Comparison of ENCODE assay signal across 8 mouse cellular contexts in the genomic region with DNA sequence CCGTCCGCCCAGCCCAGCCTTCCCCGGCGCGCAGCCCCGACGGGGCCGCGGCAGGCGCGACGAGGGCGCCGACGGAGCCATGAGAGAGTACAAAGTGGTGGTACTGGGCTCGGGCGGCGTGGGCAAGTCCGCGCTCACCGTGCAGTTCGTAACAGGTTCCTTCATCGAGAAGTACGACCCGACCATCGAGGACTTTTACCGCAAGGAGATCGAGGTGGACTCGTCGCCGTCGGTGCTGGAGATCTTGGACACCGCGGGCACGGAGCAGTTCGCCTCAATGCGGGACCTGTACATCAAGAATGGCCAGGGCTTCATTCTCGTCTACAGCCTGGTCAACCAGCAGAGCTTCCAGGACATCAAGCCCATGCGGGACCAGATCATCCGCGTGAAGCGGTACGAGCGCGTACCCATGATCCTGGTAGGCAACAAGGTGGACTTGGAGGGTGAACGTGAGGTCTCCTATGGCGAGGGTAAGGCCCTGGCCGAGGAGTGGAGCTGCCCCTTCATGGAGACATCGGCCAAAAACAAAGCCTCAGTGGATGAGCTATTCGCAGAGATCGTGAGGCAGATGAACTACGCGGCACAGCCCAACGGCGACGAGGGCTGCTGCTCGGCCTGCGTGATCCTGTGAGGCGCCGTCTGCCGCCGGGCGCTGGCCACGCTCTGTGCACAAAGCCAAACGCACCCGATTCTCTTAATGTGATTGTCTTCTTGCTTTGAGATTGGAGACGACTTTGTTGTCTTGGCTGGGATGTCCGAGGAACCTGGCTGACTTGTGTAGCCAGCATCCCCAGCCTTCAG. TPM values are rescaled to one million over a fixed set of nuclear protein-coding genes. Genes with fewer than 3 reads are reported as not detected.
DNase-seq lines count a peak whose midpoint lies in the region; ATAC-seq and TF ChIP-seq lines count a peak whose summit lies in the region.

No protein-coding gene starts in this region.

- H3K27ac ChIP-seq in ES-Bruce4 (ENCODE audit: insufficient read depth, low read length) = no peak overlapping the region
- H3K27ac ChIP-seq in forebrain, embryonic 15.5 days (replicated peaks) = peak overlapping the region; percentile 93
- H3K27ac ChIP-seq in lung, embryonic 16.5 days (ENCODE audit: low read length) = peak overlapping the region; percentile 79
- H3K27ac ChIP-seq in olfactory bulb, adult 2 months (ENCODE audit: insufficient read depth, low read depth, low read length) = peak overlapping the region; percentile 77

- H3K4me3 ChIP-seq in ES-Bruce4 (ENCODE audit: low read depth, low read length) = peak overlapping the region; percentile 92
- H3K4me3 ChIP-seq in forebrain, embryonic 15.5 days = peak overlapping the region; percentile 90
- H3K4me3 ChIP-seq in lung, embryonic 16.5 days (ENCODE audit: low read length) = peak overlapping the region; percentile 91
- H3K4me3 ChIP-seq in olfactory bulb, adult 2 months (ENCODE audit: insufficient read depth, low read depth, low read length) = peak overlapping the region; percentile 68

- TF ChIP-seq EP300 in ES-Bruce4 (IDR thresholded peaks at IDR 0.05; ENCODE audit: insufficient read depth, low read depth, low read length) = no peak

- peak; percentile 35 for DNase-seq in cerebellum, adult 11 months
- DNase-seq in heart, postnatal 36 days = peak; percentile 46 to 61
- DNase-seq in layer of hippocampus, adult 9-11 months = peak; percentile 46
- peak; percentile 37 for DNase-seq in thymus, postnatal 0 days (ENCODE audit: low spot score)

- ATAC-seq in forebrain, embryonic 15.5 days (replicated peaks) = peak; percentile 11
- no peak for ATAC-seq in lung, embryonic 16.5 days (ENCODE audit: low read depth)

- H3K36me3 ChIP-seq in ES-Bruce4 (ENCODE audit: control insufficient read depth, insufficient read depth, low read length, poor library complexity, severe bottlenecking) = no peaks in the 10 kb centered on the region
- no peaks in the 10 kb centered on the region for H3K36me3 ChIP-seq in forebrain, embryonic 15.5 days
- H3K36me3 ChIP-seq in lung, embryonic 16.5 days (ENCODE audit: control insufficient read depth, insufficient read depth, low read length) = no peaks in the 10 kb centered on the region

- under 1% methylated on average over 68 of the region's 68 CpGs for WGBS in forebrain, embryonic 15.5 days
- WGBS in lung, embryonic 16.5 days = under 1% methylated on average over 64 of the region's 68 CpGs
- under 1% methylated on average over 68 of the region's 68 CpGs for WGBS in olfactory bulb, adult 2 months

- peaks cover 1% of the 10 kb centered on the region for H3K4me1 ChIP-seq in ES-Bruce4 (ENCODE audit: control insufficient read depth, insufficient read depth, low read length)
- peaks cover 36% of the 10 kb centered on the region for H3K4me1 ChIP-seq in forebrain, embryonic 15.5 days
- peaks cover 18% of the 10 kb centered on the region for H3K4me1 ChIP-seq in lung, embryonic 16.5 days (replicated peaks; ENCODE audit: control insufficient read depth, insufficient read depth, low read length)
- H3K4me1 ChIP-seq in olfactory bulb, adult 2 months (ENCODE audit: control insufficient read depth, insufficient read depth, low read length) = peaks cover 2% of the 10 kb centered on the region; the same call in 1 of the 2 replicates

- TF ChIP-seq CTCF in ES-Bruce4 (IDR thresholded peaks at IDR 0.05; ENCODE audit: low read depth, low read length) = no peak
- 0 out of 2 replicates have a peak, but pooled peaks have one; percentile 7 for TF ChIP-seq CTCF in olfactory bulb, adult 2 months (IDR thresholded peaks at IDR 0.05; ENCODE audit: insufficient read depth, low read depth, low read length)

- H3K9ac ChIP-seq in ES-Bruce4 (ENCODE audit: low read depth, poor library complexity, severe bottlenecking) = peak overlapping the region; percentile 91
- peak overlapping the region; percentile 91 for H3K9ac ChIP-seq in forebrain, embryonic 15.5 days (replicated peaks)
- peak overlapping the region; percentile 75 for H3K9ac ChIP-seq in lung, embryonic 16.5 days (ENCODE audit: low read length)

- no peaks in the 10 kb centered on the region for H3K27me3 ChIP-seq in ES-Bruce4 (ENCODE audit: control insufficient read depth, insufficient read depth, low read length, poor library complexity, severe bottlenecking)
- no peaks in the 10 kb centered on the region for H3K27me3 ChIP-seq in forebrain, embryonic 15.5 days
- no peaks in the 10 kb centered on the region for H3K27me3 ChIP-seq in lung, embryonic 16.5 days (ENCODE audit: control insufficient read depth, insufficient read depth, low read depth, low read length)

- no peak for TF ChIP-seq POLR2A in ES-Bruce4 (IDR thresholded peaks at IDR 0.05; ENCODE audit: insufficient read depth, low read length)
- no peak for TF ChIP-seq POLR2A in olfactory bulb, adult 2 months (IDR thresholded peaks at IDR 0.05; ENCODE audit: insufficient read depth, low read depth, low read length)

- intact Hi-C loops in heart, postnatal 36 days (cut with DNase I) = loop anchor here (10.0 kb wide), 1 partner anchor 790 kb away; no protein-coding TSS in a partner anchor

- no peaks in the 10 kb centered on the region for H3K9me3 ChIP-seq in ES-Bruce4 (replicated peaks; ENCODE audit: control insufficient read depth, insufficient read depth, low read length, poor library complexity, severe bottlenecking)
- no peaks in the 10 kb centered on the region for H3K9me3 ChIP-seq in forebrain, embryonic 15.5 days
- H3K9me3 ChIP-seq in lung, embryonic 16.5 days (ENCODE audit: control insufficient read depth, low read length) = no peaks in the 10 kb centered on the region

- H3K4me2 ChIP-seq in forebrain, embryonic 15.5 days (replicated peaks) = peak overlapping the region; percentile 67
- peak overlapping the region; percentile 89 for H3K4me2 ChIP-seq in lung, embryonic 16.5 days (ENCODE audit: low read depth, low read length)

RNA-seq across cellular contexts. Expression of a gene that starts 0.6 kb away (rescaled TPM):
- polyA plus RNA-seq in ES-Bruce4 (2011; ENCODE audit: insufficient read depth, insufficient read length, low read depth, missing spikeins) = 0.47 and 0.70 TPM in 2 replicates
- polyA plus RNA-seq in forebrain, embryonic 15.5 days (2015; fragmentation: Nextera tagmentation; extraction: Ambion mirVana) = not detected in 2 replicates
- total RNA-seq in heart, postnatal 36 days (2021) = under 1 TPM in 1 of 2 experiments, not detected in 1; 0.05 TPM
- not detected in 2 replicates for polyA plus RNA-seq in lung, embryonic 16.5 days (2015; fragmentation: Nextera tagmentation; extraction: Ambion mirVana)
- not detected in 2 replicates for polyA plus RNA-seq in olfactory bulb, adult 2 months (2012; ENCODE audit: insufficient read depth, insufficient read length, low replicate concordance, missing spikeins)
- not detected in 2 replicates for polyA plus RNA-seq in thymus, postnatal 0 days (2015; fragmentation: Nextera tagmentation; extraction: Ambion mirVana)

RNA-seq across cellular contexts. Expression of a gene that starts 3.7 kb away (rescaled TPM):
- polyA plus RNA-seq in ES-Bruce4 (2011; ENCODE audit: insufficient read depth, insufficient read length, low read depth, missing spikeins) = 25.1 and 25.5 TPM in 2 replicates
- polyA plus RNA-seq in forebrain, embryonic 15.5 days (2015; fragmentation: Nextera tagmentation; extraction: Ambion mirVana) = 15.2 and 17.4 TPM in 2 replicates
- 1 to 10 TPM; 3.2 to 3.4 TPM for total RNA-seq in heart, postnatal 36 days (2021)
- polyA plus RNA-seq in lung, embryonic 16.5 days (2015; fragmentation: Nextera tagmentation; extraction: Ambion mirVana) = 6.4 and 7.0 TPM in 2 replicates
- polyA plus RNA-seq in olfactory bulb, adult 2 months (2012; ENCODE audit: insufficient read depth, insufficient read length, low replicate concordance, missing spikeins) = not detected in 2 replicates
- 13.3 and 14.5 TPM in 2 replicates for polyA plus RNA-seq in thymus, postnatal 0 days (2015; fragmentation: Nextera tagmentation; extraction: Ambion mirVana)
